Mouse (Mus musculus): Measurements from ENCODE around the gene Gm7879.
A peak's percentile ranks its signal among the peaks of the same experiment; 100 is the strongest.
"Not testable (repeated sequence)": the region's sequence is repeated elsewhere in the genome, so short reads cannot be mapped to it uniquely, and the experiment has no call there.

Gm7879 gene

GRCm38 (mm10) chr5:43912844-43913243 lies at the start of gene Gm7879:
Gm7879 (plus strand) TSS chr5:43913144.
- not testable (repeated sequence) for DNase-seq (ENCODE audit: low spot score in 2 of 2)

- no peak for DNase-seq (ENCODE audit: low spot score in 2 of 2)
These were observed 49.3 kb upstream of the Gm7879 start for GRCm38 (mm10) chr5:43863642-43864041.

- DNase-seq (ENCODE audit: low spot score in 2 of 2) = no peak
These were observed 47.6 kb upstream of the Gm7879 start for GRCm38 (mm10) chr5:43865316-43865715.

- no peak for DNase-seq (ENCODE audit: low spot score in 2 of 2)
These were observed 44.7 kb upstream of the Gm7879 start, which contains the start of gene Cd38 for GRCm38 (mm10) chr5:43868253-43868652. Cd38 (plus strand) TSS chr5:43868553.

- peak; percentile 8 to 24 for DNase-seq (ENCODE audit: low spot score in 2 of 2)
These were observed 44.0 kb upstream of the Gm7879 start for GRCm38 (mm10) chr5:43868711-43869600.

- DNase-seq (ENCODE audit: low spot score in 2 of 2) = no peak
These were observed 41.1 kb upstream of the Gm7879 start for GRCm38 (mm10) chr5:43871845-43872244.

- DNase-seq (ENCODE audit: low spot score in 2 of 2) = no peak
These were observed 40.3 kb upstream of the Gm7879 start for GRCm38 (mm10) chr5:43872652-43873051.

GRCm38 (mm10) chr5:43882034-43882433 lies 30.9 kb upstream of the Gm7879 start:
- no peak for DNase-seq (ENCODE audit: low spot score in 2 of 2)

GRCm38 (mm10) chr5:43885060-43885820 lies 27.7 kb upstream of the Gm7879 start:
- DNase-seq (ENCODE audit: low spot score in 2 of 2) = no peak

- DNase-seq (ENCODE audit: low spot score in 2 of 2) = no peak
These were observed 20.6 kb upstream of the Gm7879 start for GRCm38 (mm10) chr5:43892386-43892785.

GRCm38 (mm10) chr5:43894113-43894512 lies 18.8 kb upstream of the Gm7879 start:
- DNase-seq (ENCODE audit: low spot score in 2 of 2) = peak in 1 of 2 experiments; percentile 5

- no peak for DNase-seq (ENCODE audit: low spot score in 2 of 2)
These were observed 17.0 kb upstream of the Gm7879 start for GRCm38 (mm10) chr5:43895931-43896330.

GRCm38 (mm10) chr5:43904685-43905084 lies 8.3 kb upstream of the Gm7879 start:
- DNase-seq (ENCODE audit: low spot score in 2 of 2) = no peak

GRCm38 (mm10) chr5:43909213-43909612 lies 3.7 kb upstream of the Gm7879 start:
- no peak for DNase-seq (ENCODE audit: low spot score in 2 of 2)

GRCm38 (mm10) chr5:43910006-43910405 lies 2.9 kb upstream of the Gm7879 start:
- DNase-seq (ENCODE audit: low spot score in 2 of 2) = no peak

GRCm38 (mm10) chr5:43915261-43915886 lies 2.4 kb downstream of the Gm7879 start:
- DNase-seq (ENCODE audit: low spot score in 2 of 2) = no peak

- no peak for DNase-seq (ENCODE audit: low spot score in 2 of 2)
These were observed 8.9 kb downstream of the Gm7879 start for GRCm38 (mm10) chr5:43921877-43922276.

GRCm38 (mm10) chr5:43923933-43924332 lies 11.0 kb downstream of the Gm7879 start:
- peak; percentile 67 to 68 for DNase-seq (ENCODE audit: low spot score in 2 of 2)

- DNase-seq (ENCODE audit: low spot score in 2 of 2) = no peak
These were observed 14.8 kb downstream of the Gm7879 start for GRCm38 (mm10) chr5:43927729-43928128.

GRCm38 (mm10) chr5:43933269-43933668 lies 20.3 kb downstream of the Gm7879 start:
- no peak for DNase-seq (ENCODE audit: low spot score in 2 of 2)

- no peak for DNase-seq (ENCODE audit: low spot score in 2 of 2)
These were observed 34.5 kb downstream of the Gm7879 start for GRCm38 (mm10) chr5:43947330-43947977.

Measured in frontal cortex, postnatal 25 days (tissue).